Mouse (Mus musculus): ENCODE data around the gene Gm17387. TPM values are rescaled to one million over a fixed set of nuclear protein-coding genes. Genes with fewer than 3 reads are reported as not detected.

Gene Gm17387
- polyA plus RNA-seq, 1 experiment from 2014 or later: not detected

GRCm38 (mm10) chr7:141070058-141070862 lies 41.3 kb downstream of the Gm17387 start:
- H3K4me2 ChIP-seq: peak overlapping the region; percentile 67
- WGBS: 1% methylated on average over 51 of the region's 51 CpGs
- ATAC-seq (ENCODE audit: low read depth): peak; percentile 73
- peaks cover 37% of the 10 kb centered on the region for H3K36me3 ChIP-seq
- H3K9me3 ChIP-seq: no peaks in the 10 kb centered on the region
- peak overlapping the region; percentile 37 for H3K4me3 ChIP-seq
- H3K27me3 ChIP-seq: peaks cover 17% of the 10 kb centered on the region
- peak overlapping the region; percentile 90 for H3K27ac ChIP-seq (replicated peaks)
- peak overlapping the region; percentile 78 for H3K9ac ChIP-seq
- peaks cover 21% of the 10 kb centered on the region for H3K4me1 ChIP-seq (replicated peaks)

- WGBS: 37% methylated on average over 23 of the region's 23 CpGs
- Histone ChIP-seq H3K9me3 (no peaks in the 10 kb centered on the region), H3K4me3 (no peak overlapping the region), H3K4me1 (replicated peaks) (peaks cover 21% of the 10 kb centered on the region), H3K27me3 (peaks cover 17% of the 10 kb centered on the region), H3K4me2 (no peak overlapping the region), H3K9ac (no peak overlapping the region), H3K27ac (replicated peaks) (no peak overlapping the region), H3K36me3 (peaks cover 18% of the 10 kb centered on the region)
- ATAC-seq (ENCODE audit: low read depth): no peak
These were observed 43.2 kb downstream of the Gm17387 start for GRCm38 (mm10) chr7:141072017-141072745.

- Histone ChIP-seq H3K4me2 (no peak overlapping the region), H3K9ac (no peak overlapping the region), H3K27ac (replicated peaks) (no peak overlapping the region), H3K27me3 (peaks cover 17% of the 10 kb centered on the region), H3K9me3 (no peaks in the 10 kb centered on the region), H3K36me3 (0 out of 2 replicates have a peak, but pooled peaks cover 2% of the 10 kb centered on the region), H3K4me3 (no peak overlapping the region), H3K4me1 (replicated peaks) (peaks cover 21% of the 10 kb centered on the region)
- no peak for ATAC-seq (ENCODE audit: low read depth)
- 81% methylated on average over 4 of the region's 4 CpGs for WGBS
These were observed 44.9 kb downstream of the Gm17387 start for GRCm38 (mm10) chr7:141073782-141074181.

- 90% methylated on average over 15 of the region's 15 CpGs for WGBS
- no peak for ATAC-seq (ENCODE audit: low read depth)
- H3K9me3 ChIP-seq: no peaks in the 10 kb centered on the region
- H3K27ac ChIP-seq (replicated peaks): no peak within 1 kb of the TSS
- peaks cover 14% of the 10 kb centered on the region for H3K27me3 ChIP-seq
- H3K36me3 ChIP-seq: no peaks in the 10 kb centered on the region
- H3K9ac ChIP-seq: no peak within 1 kb of the TSS
- H3K4me2 ChIP-seq: no peak within 1 kb of the TSS
- H3K4me1 ChIP-seq (replicated peaks): no peaks in the 10 kb centered on the region
- H3K4me3 ChIP-seq: no peak within 1 kb of the TSS
These were observed 48.9 kb downstream of the Gm17387 start, which contains the start of gene Pkp3 for GRCm38 (mm10) chr7:141077841-141078240. Pkp3 (plus strand) TSS chr7:141078218.

- Histone ChIP-seq H3K27me3 (peaks cover 14% of the 10 kb centered on the region), H3K27ac (replicated peaks) (no peak overlapping the region), H3K4me3 (no peak overlapping the region), H3K4me2 (no peak overlapping the region), H3K9me3 (no peaks in the 10 kb centered on the region), H3K9ac (no peak overlapping the region), H3K4me1 (replicated peaks) (no peaks in the 10 kb centered on the region), H3K36me3 (no peaks in the 10 kb centered on the region)
- WGBS: 79% methylated on average over 4 of the region's 4 CpGs
- no peak for ATAC-seq (ENCODE audit: low read depth)
These were observed 49.9 kb downstream of the Gm17387 start for GRCm38 (mm10) chr7:141078876-141079275.

Other genes starting within 250 kb of the Gm17387 start
- 0.13 and 0.41 TPM in 2 replicates for gene Syce1, start 241.3 kb upstream of the Gm17387 start, polyA plus RNA-seq (2015; fragmentation: Nextera tagmentation; extraction: Ambion mirVana)
- gene Zfp941, start 207.0 kb upstream of the Gm17387 start, polyA plus RNA-seq (2015; fragmentation: Nextera tagmentation; extraction: Ambion mirVana): 21.5 and 24.8 TPM in 2 replicates
- not detected in 2 replicates for gene Urah, start 194.1 kb upstream of the Gm17387 start, polyA plus RNA-seq (2015; fragmentation: Nextera tagmentation; extraction: Ambion mirVana)
- gene Scgb1c1, start 183.6 kb upstream of the Gm17387 start, polyA plus RNA-seq (2015; fragmentation: Nextera tagmentation; extraction: Ambion mirVana): not detected in 2 replicates
- not detected in 2 replicates for gene Odf3, start 181.3 kb upstream of the Gm17387 start, polyA plus RNA-seq (2015; fragmentation: Nextera tagmentation; extraction: Ambion mirVana)
- gene Gm45785, start 172.8 kb upstream of the Gm17387 start, polyA plus RNA-seq (2015; fragmentation: Nextera tagmentation; extraction: Ambion mirVana): 1.4 TPM in 1 of 2 replicates, not detected in the other
- gene Ric8a, start 172.2 kb upstream of the Gm17387 start, polyA plus RNA-seq (2015; fragmentation: Nextera tagmentation; extraction: Ambion mirVana): 99.1 and 107 TPM in 2 replicates
- 42.4 and 48.1 TPM in 2 replicates for gene Bet1l, start 171.6 kb upstream of the Gm17387 start, polyA plus RNA-seq (2015; fragmentation: Nextera tagmentation; extraction: Ambion mirVana)
- 258 and 283 TPM in 2 replicates for gene Psmd13, start 147.2 kb upstream of the Gm17387 start, polyA plus RNA-seq (2015; fragmentation: Nextera tagmentation; extraction: Ambion mirVana)
- gene Sirt3, start 146.8 kb upstream of the Gm17387 start, polyA plus RNA-seq (2015; fragmentation: Nextera tagmentation; extraction: Ambion mirVana): 42.3 and 46.8 TPM in 2 replicates
- 0.91 TPM in 1 of 2 replicates, not detected in the other for gene Cox8b, start 128.7 kb upstream of the Gm17387 start, polyA plus RNA-seq (2015; fragmentation: Nextera tagmentation; extraction: Ambion mirVana)
- 0.10 and 0.18 TPM in 2 replicates for gene Nlrp6, start 108.2 kb upstream of the Gm17387 start, polyA plus RNA-seq (2015; fragmentation: Nextera tagmentation; extraction: Ambion mirVana)
- 7.6 and 8.2 TPM in 2 replicates for gene Pgghg, start 87.7 kb upstream of the Gm17387 start, polyA plus RNA-seq (2015; fragmentation: Nextera tagmentation; extraction: Ambion mirVana)
- gene Ifitm5, start 78.8 kb upstream of the Gm17387 start, polyA plus RNA-seq (2015; fragmentation: Nextera tagmentation; extraction: Ambion mirVana): 1.4 and 2.1 TPM in 2 replicates
- gene Gm45717, start 73.2 kb upstream of the Gm17387 start, polyA plus RNA-seq (2015; fragmentation: Nextera tagmentation; extraction: Ambion mirVana): not detected in 2 replicates
- 271 and 311 TPM in 2 replicates for gene Ifitm2, start 73.1 kb upstream of the Gm17387 start, polyA plus RNA-seq (2015; fragmentation: Nextera tagmentation; extraction: Ambion mirVana)
- gene Ifitm1, start 61.9 kb upstream of the Gm17387 start, polyA plus RNA-seq (2015; fragmentation: Nextera tagmentation; extraction: Ambion mirVana): 20.3 and 26.7 TPM in 2 replicates
- 35.9 and 40.0 TPM in 2 replicates for gene Ifitm3, start 18.4 kb upstream of the Gm17387 start, polyA plus RNA-seq (2015; fragmentation: Nextera tagmentation; extraction: Ambion mirVana)
- gene Ifitm6, start 11.2 kb upstream of the Gm17387 start, polyA plus RNA-seq (2015; fragmentation: Nextera tagmentation; extraction: Ambion mirVana): 0.63 and 0.81 TPM in 2 replicates
- gene B4galnt4, start 32.0 kb downstream of the Gm17387 start, polyA plus RNA-seq (2015; fragmentation: Nextera tagmentation; extraction: Ambion mirVana): 39.2 and 41.0 TPM in 2 replicates
- 0.38 and 1.2 TPM in 2 replicates for gene Pkp3, start 49.1 kb downstream of the Gm17387 start, polyA plus RNA-seq (2015; fragmentation: Nextera tagmentation; extraction: Ambion mirVana)
- gene Sigirr, start 71.4 kb downstream of the Gm17387 start, polyA plus RNA-seq (2015; fragmentation: Nextera tagmentation; extraction: Ambion mirVana): 1.5 and 3.5 TPM in 2 replicates
- 0.27 TPM in 1 of 2 replicates, not detected in the other for gene Ano9, start 88.7 kb downstream of the Gm17387 start, polyA plus RNA-seq (2015; fragmentation: Nextera tagmentation; extraction: Ambion mirVana)
- 63.5 and 77.7 TPM in 2 replicates for gene Ptdss2, start 93.3 kb downstream of the Gm17387 start, polyA plus RNA-seq (2015; fragmentation: Nextera tagmentation; extraction: Ambion mirVana)
- 52.4 and 57.5 TPM in 2 replicates for gene Rnh1, start 143.7 kb downstream of the Gm17387 start, polyA plus RNA-seq (2015; fragmentation: Nextera tagmentation; extraction: Ambion mirVana)
- 130 and 139 TPM in 2 replicates for gene Hras, start 164.9 kb downstream of the Gm17387 start, polyA plus RNA-seq (2015; fragmentation: Nextera tagmentation; extraction: Ambion mirVana)
- gene Lrrc56, start 165.0 kb downstream of the Gm17387 start, polyA plus RNA-seq (2015; fragmentation: Nextera tagmentation; extraction: Ambion mirVana): 7.6 and 9.0 TPM in 2 replicates
- 1.3 and 1.5 TPM in 2 replicates for gene Lmntd2, start 184.9 kb downstream of the Gm17387 start, polyA plus RNA-seq (2015; fragmentation: Nextera tagmentation; extraction: Ambion mirVana)
- 29.8 and 31.7 TPM in 2 replicates for gene Rassf7, start 186.7 kb downstream of the Gm17387 start, polyA plus RNA-seq (2015; fragmentation: Nextera tagmentation; extraction: Ambion mirVana)
- 71.4 and 74.1 TPM in 2 replicates for gene Phrf1, start 199.7 kb downstream of the Gm17387 start, polyA plus RNA-seq (2015; fragmentation: Nextera tagmentation; extraction: Ambion mirVana)
- 1.0 and 1.4 TPM in 2 replicates for gene Irf7, start 237.3 kb downstream of the Gm17387 start, polyA plus RNA-seq (2015; fragmentation: Nextera tagmentation; extraction: Ambion mirVana)
- gene Cdhr5, start 247.7 kb downstream of the Gm17387 start, polyA plus RNA-seq (2015; fragmentation: Nextera tagmentation; extraction: Ambion mirVana): not detected in 2 replicates

Measured in neural tube, embryonic 13.5 days (tissue).